Mouse (Mus musculus) thymus, adult 2 months (tissue): ENCODE measurements around the gene Asic3.

Experiments
- CTCF ChIP-seq: fragments of 200-500 bp; IDR thresholded peaks from 2 replicates; pipeline ENCODE4 v1.5.1; 2012; ENCODE audit warnings: mild to moderate bottlenecking, control low read depth, low read length, moderate library complexity, borderline replicate concordance; ENCODE audit not compliant: control insufficient read depth, poor library complexity, insufficient read depth; ENCODE audit errors: extremely low read depth
- POLR2A ChIP-seq: fragments of 200-500 bp; IDR thresholded peaks from 2 replicates; pipeline ENCODE4 v1.6.1; 2012; ENCODE audit warnings: mild to moderate bottlenecking, low read length, control low read depth, moderate library complexity; ENCODE audit not compliant: control insufficient read depth, poor library complexity, insufficient read depth; ENCODE audit errors: extremely low read depth

DNA sequence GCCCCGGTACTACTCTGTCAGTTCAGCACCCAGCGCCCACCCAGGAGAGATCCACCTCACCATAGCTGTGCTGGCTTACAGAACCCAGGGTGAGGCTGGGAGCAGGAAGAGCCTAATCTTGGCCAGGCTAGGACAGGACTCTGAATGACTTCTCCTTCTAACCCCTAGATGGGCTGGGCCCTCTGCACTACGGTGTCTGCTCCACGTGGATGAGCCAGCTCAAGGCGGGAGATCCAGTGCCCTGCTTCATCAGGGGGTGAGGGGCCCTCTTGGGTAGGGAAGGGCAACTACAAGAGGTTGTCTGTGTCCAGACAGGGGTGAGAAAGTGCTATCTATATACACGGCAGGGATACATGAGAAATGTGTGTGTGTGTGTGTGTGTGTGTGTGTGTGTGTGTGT lies 31.7 kb upstream of the Asic3 start:
- TF ChIP-seq CTCF (no peak), POLR2A (no peak)
